Mouse (Mus musculus) CD4-positive helper T cell, adult 2 months (primary cell): ENCODE results near the gene Olfr1413.

Experiments
- DNase-seq: peaks from one replicate; pipeline ENCODE4 v3.0.0-alpha.2; 2012; ENCODE audit warnings: low read depth, missing footprints, low spot score

Olfr1413 gene

DNA sequence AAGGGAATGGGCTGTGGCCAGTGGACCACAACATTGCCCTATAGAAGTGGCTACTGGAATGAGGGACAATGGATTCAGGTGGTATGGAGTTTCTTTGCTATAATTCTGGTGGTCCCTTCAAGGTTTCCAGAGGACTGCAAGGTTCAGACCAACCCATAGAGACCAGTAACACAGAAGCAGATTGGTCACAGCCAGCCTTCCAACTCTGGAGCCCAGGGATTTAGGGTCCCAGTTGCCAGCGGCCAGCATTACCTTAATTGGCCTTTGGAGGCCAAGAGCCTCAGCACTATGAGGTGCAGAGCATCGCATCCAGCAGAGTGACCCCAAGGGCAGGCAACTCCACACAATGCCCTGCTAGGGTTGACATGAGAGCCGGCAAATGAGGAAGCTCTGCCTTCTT is at the start of gene Olfr1413:
Gene Olfr1413, plus strand, starts transcription at position 301 of the 400 bp plus-strand sequence.
- no peak for DNase-seq

DNA sequence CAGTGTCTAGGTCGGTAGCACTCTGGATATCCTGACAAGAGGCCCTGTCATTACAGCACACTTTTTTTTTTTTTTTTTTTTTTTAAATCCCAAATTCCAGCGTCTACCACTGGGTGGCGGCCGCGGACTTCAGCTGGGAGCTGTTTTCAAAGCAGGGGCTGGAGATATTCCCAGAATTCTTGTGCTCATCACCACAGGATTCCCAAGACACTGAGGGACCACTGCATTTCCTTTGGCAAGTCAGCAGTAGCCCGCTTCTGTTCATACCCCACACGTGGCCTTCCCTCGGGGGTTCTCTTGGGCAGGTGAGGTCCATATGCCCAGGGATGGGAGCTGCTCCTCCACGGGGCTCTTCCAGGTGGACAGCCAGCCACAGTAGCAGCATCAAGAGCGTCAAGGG is 49.7 kb upstream of the Olfr1413 start:
- no peak for DNase-seq

- DNase-seq, result no peak
Measured at GRCm38 (mm10) chr1:92523764-92524163, 47.4 kb upstream of the Olfr1413 start.

DNA sequence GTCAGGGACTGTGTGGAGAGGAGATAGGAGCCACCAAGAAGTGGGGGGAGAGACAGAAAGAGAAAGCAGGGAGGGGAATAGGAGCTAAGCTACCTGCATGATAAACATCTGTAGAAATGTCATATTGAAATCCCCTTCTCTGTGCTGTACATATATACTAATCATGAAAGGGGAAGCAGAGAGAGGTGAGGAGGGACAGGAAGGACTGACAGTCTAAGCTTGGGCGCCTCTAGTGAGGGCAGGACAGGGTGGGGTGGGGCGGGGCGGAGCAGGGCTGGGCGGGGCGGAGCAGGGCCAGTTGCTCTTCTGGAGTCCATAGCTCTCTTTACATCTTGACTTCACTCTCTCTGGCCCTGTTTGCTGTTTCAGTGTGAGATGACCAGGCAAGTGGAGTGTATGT is 34.1 kb upstream of the Olfr1413 start:
- no peak for DNase-seq

DNA sequence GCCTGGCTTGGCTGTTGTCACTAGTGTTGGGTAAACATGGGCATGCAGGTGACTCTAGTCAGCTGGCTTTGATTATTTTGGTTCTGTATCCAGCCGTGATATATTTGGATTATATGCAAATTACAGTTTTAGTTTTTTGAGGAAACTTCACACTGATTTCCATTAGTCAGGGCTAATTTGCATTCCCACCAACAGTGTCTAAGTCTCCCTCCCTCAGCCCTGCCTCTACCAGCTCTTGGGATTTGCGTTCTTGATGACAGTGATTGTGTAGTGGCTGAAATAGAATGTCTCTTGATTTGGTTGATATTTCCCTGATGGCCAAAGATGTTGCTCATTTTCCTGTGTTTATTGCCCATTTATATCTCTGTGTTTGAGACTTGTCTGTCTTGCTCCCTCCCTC is 32.1 kb upstream of the Olfr1413 start:
- DNase-seq, result no peak

DNA sequence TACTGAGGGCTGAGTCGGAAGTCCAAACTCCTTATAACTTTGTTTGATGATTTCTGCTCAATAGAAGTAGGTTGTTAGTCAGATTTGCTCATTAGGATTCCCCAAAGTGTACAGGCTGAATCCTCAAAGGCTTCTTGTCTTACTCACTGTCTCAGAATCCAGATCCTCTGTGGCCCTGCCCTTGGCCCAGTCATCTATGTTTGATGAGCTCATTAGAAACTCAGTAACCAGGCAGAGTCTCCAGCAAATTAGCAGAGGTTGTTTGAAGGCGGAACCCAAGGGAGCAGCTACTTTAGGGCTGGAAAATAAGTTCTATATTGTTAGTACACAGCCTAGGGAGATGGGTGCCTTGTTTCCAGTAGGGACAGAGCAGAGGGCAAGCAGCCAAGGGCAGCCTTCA is 25.2 kb upstream of the Olfr1413 start:
- no peak for DNase-seq

DNA sequence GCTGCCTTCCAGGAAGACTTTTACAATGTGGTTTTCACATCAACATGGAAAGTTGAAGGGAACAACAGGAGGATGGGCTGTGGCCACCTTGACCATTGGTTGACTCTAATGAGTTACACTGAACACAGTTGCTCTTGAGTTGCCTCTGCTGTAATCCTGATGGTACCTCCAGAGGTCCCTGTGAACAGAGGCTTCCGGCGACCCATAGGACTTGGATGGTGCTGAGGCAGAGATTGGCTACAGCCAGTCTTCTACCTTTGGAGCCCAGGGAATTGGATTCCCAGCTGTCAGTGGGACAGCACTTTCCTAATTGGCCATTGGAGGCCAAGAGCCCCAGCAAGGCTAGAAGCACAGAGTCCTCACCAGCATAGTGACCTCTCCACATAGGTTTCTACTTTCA is 14.4 kb downstream of the Olfr1413 start, which contains the start of gene Olfr1412:
Gene Olfr1412, plus strand, starts transcription at position 301 of the 400 bp plus-strand sequence.
- DNase-seq, result no peak

- DNase-seq, result no peak
Measured at GRCm38 (mm10) chr1:92594111-92594510, 23.0 kb downstream of the Olfr1413 start, which contains the start of gene Olfr1411. Olfr1411 (plus strand) TSS chr1:92594411.

DNA sequence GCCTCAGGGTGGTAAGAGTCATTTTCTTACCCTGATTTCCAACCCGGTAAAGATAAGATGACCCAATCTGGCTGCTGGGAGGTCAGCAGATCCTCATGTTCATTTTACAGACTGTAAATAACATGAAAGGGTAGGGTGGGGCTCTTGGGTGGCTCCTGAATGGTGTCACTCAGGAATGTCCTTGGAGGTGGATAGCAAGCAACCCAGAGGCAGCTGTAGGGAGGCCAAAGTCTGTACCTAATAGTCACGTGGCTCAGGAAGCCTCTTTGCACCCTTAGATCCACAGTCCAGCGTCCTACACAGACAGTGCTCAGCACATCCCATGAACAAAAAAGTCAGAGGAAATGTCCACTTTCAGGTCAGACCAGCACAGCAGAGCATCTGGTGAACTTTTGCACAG is 24.9 kb downstream of the Olfr1413 start:
- no peak for DNase-seq

- DNase-seq, result no peak
Measured at GRCm38 (mm10) chr1:92605482-92605881, 34.4 kb downstream of the Olfr1413 start, which contains the start of gene Olfr1410. Olfr1410 (plus strand) TSS chr1:92605782.

DNA sequence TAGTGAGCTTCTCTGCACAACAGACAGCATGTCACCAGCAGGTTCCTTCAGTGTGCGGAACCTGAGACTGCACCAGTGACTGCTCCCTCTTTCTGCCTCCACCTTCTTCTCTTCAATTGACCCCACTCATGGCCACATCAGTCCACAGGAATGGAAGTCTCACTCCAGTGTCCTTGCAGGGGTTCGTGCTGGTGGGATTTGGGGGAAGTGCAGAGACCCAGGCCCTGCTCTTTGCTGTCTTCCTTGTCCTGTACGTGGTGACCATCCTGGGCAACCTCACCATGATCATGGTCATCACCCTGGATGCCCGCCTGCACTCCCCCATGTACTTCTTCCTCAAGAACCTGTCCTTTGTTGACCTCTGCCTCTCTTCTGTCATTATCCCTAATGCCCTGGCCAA is 36.6 kb downstream of the Olfr1413 start:
- no peak for DNase-seq

DNA sequence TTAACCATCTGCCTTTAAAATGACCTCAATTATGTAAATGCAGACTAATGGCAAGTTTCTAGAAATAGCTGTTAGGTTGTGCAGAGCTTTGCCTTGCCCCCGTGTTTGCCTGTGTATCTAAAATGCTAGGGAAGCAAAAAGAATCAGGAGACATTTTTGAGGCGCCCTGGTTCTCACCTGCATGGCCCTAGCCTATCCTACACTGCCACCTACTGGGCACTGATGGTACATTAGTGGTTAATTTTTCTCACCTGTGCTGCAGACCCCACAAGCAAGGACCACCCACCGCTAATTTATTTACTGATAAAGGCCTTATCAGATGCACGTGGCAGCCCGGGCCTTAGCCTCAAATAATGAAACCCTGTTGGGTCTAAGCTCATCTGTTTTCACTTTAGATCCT is 39.9 kb downstream of the Olfr1413 start:
- peak; percentile 51 for DNase-seq

- no peak for DNase-seq
Measured at GRCm38 (mm10) chr1:92613175-92613574, 42.1 kb downstream of the Olfr1413 start.

GRCm38 (mm10) chr1:92614516-92614915 is 43.4 kb downstream of the Olfr1413 start:
- DNase-seq, result no peak

- DNase-seq, result no peak
Measured at GRCm38 (mm10) chr1:92616046-92616445, 44.9 kb downstream of the Olfr1413 start.

- DNase-seq, result no peak
Measured at GRCm38 (mm10) chr1:92617488-92617887, 46.4 kb downstream of the Olfr1413 start, which contains the start of gene Olfr12. Olfr12 (plus strand) TSS chr1:92617788.

DNA sequence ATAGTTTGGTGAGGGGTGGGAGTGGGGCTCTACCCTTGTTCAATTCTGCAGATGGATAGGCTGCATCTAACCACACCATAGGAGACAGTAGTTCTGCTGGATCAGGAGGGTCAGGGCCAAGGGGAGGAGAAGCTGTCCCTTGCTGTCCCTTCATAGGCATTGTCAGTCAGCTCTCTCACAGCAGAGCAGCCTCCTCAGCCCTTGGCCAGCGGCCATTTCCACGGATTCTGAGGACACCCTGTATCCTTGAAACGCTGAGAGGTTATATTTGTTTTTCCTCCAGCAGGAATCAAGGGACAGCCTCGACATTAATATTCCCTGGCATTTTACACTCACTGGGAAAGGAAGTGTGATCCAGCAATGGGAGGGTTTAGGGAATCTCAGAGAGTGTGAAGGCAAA is 47.2 kb downstream of the Olfr1413 start:
- DNase-seq, result no peak
